Mouse (Mus musculus) retina, adult 2 months (tissue): Measurements from ENCODE around the gene Ahnak2.
"Not testable (repeated sequence)": the region's sequence is repeated elsewhere in the genome, so short reads cannot be mapped to it uniquely, and the experiment has no call there.

Experiments used
- DNase-seq: peaks from one replicate; pipeline ENCODE4 v3.0.0-alpha.2; 2012; ENCODE audit warnings: low read depth, low spot score

Ahnak2 gene

DNA sequence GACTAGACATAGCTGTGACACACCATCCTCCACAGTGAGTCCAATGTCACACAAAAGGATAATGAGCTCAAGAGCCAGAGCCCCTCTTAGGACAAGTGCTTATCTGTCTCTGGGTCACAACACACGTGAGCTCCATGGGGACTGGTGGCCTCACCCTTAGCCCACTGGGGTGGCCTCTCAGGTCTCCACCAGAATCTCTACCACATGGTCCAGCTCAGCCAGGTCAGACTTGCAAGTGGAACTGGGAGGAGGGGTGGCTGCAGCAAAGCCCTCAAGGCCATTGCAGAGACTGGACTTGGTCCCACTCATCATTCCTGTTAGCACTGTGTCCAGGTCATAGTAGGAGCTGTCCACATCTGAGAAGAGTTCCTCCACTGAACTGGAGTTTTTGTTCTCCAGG lies 18.8 kb upstream of the Ahnak2 start:
- no peak for DNase-seq

DNA sequence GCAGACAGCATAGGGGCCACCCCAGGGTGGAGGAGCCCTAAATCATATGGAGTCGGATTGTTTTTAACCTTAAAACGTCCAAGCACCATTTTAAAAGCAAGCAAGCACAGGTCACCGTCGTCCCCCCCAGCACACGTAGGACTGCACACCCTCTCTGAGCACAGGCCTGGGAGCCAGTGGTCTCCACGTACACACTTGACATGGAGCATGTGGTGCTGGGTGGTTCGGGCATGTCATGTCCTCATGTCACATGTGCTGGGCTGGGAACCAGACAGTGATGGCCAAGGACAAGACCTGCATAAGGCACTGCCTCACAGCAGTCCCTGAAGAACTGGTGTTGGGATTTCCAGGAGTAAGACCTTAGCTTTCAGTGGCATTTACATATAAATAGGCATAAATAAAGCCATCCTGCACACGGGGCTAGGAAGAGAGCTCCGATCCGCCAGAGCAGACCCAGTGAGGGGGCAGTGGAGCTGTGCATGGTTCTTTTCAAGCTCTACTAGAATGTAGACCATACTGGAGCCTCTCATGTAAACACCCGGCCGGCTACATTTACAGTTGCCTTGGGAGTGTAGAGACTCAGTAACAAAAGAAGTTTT lies 18.0 kb upstream of the Ahnak2 start:
- no peak for DNase-seq

DNA sequence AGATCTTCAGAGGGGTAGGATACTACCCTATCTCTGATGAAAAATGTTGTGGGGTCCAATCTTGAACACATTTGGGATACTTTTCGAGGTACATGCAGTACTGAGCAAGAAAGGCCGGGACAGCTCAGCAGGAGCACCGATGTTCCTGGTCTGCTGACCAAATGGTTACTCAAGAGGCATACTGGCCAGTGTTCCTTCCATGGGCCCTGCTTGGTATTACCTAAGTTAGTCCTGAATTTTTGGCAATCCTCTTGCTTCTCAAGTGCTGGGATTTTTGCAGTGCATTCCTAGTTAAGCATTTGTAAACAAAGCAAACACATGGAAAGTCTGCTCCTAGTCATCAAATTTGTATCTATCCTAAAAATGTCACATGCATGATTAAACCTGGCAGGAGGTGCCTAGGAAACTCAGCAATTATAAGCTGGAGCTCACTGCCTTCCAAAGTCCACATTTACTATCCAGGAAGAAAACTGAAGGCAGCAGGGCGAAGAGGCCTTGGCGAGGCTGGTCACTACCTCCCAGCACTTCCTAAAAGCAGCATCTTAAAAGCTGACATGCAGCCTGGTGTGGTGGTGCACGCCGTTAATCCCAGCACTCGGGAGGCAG lies 16.7 kb upstream of the Ahnak2 start:
- no peak for DNase-seq

DNA sequence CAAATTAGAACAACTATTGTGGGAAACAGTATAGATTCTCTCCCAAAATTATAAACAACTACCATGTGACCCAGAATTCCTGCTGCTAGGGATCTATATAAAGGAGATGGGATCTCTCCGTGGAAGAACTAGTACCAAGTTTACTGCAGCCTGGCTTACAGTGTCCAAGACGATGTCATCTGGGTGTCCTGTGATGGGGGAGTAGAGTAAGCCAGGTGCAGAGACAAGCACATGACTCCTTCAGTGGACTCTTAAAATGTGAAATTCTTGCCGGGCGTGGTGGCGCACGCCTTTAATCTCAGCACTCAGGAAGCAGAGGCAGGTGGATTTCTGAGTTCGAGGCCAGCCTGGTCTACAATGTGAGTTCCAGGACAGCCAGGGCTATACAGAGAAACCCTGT lies 14.4 kb upstream of the Ahnak2 start:
- DNase-seq, result not testable (repeated sequence)

DNA sequence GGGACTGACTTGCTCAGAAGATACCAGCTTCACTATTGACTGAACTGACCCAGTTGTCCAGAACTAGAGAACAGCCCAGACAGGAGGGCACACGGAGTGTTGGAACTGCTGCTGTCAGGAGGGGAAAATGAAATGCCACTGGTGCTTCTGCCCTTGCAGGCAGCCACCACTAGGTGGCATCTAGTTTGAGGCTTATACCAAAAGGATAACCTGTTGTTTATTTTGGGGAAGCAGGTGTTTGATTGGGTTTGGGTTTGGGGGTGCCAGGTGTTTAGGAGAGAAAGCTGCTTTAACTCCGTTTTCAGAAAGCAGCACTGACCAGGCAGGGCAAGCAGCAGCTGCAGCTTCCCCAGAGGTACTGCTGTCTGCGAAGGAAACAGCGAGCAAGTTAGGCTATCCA lies 13.8 kb upstream of the Ahnak2 start:
- DNase-seq, result no peak

DNA sequence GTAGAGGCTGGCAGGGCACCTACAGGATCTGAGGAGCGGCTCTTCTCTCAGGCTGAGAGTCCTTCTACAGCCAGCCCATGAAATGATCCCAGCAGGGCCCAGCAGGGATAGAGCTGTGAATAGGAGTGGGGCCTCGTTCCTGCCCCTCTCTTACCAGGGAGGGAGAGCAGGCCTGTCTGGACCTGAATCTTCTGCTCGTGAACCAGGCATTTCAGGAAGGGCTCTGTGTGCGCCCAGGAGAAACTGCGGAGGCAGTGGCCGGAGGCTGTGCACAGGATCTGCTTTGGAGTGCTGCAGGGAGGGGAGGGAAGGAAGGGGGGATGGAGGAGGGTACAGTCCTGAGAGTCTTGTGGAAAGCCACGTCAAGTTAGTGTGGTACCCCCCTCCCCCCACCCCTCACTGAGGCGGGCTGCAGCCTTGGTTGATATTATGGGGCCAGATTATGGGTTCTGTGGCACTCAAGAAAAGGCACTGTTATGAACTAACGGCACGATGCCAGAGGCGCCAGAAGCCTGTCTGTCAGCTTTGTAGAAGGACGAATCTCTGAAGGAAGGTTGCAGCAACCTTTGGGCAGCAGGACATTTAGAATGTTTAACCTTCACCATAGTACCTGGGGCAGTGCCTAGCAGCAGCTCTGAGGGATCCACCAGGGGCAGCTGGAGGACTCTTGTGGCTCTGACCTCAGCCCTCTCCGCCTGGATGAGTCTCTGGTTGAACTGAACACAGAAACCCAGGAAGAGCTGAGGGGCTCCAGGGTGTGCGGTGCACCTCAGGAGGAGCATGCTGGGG lies 12.4 kb upstream of the Ahnak2 start:
- no peak for DNase-seq

DNA sequence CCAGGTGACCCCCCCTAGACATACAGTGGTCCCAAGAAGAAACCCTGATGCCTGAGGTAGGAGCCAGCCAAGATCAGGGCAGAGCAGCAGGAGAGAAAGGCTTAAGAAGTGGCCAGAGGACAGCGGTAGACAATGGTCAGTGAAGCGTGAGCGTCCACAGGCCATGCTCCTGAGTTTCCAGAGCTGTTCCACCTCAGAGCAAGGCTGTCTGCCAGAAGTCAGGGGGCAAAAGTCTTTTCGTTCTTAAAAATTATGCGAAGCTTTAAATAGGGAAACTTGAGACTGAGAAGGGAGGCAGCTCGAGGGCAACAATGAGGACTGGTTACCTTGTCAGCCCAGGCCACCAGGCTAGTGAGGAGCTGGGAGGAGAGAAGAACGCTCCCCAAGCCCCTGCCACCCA lies 10.9 kb upstream of the Ahnak2 start:
- no peak for DNase-seq

DNA sequence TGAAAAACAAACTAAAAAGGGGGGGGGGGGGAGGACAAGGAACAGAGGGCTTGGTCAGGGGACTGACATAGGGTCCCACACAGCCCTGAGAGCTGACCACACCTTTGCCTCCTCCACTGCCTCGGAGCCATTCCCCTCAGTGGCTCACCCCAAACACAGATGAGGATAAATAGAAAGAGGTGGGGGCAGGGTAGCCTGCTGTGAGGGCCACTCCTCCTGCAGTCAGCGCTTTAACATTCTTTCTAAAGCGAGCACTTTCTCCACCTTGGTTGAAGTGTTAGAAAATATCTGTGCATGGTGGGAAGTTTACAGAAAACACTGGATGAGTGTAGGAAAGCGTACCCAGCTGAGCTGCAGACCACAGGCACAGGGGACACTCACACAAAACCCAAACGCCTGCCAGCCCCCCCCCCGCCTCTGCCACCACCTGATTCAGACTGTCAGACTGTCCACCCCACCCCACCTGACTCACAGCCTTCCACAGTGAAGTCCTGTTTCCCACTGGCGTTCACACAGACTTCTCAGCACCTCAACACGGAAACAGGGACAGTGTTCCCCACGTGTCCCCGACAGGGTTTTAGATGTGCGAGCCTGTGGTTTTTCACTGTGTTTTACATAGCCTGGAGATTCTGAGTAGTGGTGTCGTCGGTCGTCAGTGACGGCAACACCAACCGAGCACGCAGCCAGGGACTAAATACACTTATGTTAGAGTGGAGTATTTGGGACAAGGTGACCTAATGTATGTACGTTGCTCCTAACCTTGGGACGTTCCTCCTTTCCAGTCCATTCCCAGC lies 7.8 kb upstream of the Ahnak2 start:
- DNase-seq, result no peak

DNA sequence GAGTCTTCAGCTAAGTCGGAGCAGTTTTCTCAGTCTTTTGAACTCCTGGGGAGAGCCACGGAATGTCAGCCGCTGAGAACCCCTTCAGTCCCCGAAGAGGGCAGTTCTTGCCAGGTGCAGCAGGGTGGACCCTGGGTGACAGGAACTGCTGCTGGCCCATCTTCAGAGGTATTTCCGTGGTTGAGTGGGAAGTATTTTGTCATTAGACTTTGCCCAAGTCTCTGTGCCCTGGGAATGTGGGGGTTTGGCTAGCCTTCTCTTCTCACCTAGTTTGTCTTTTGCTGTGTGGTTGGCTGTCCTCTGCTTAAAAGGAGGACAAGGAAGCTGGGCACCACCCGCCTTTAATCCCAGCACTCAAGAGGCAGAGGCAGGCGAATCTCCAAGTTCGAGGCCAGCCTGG lies 7.2 kb upstream of the Ahnak2 start:
- DNase-seq, result no peak

DNA sequence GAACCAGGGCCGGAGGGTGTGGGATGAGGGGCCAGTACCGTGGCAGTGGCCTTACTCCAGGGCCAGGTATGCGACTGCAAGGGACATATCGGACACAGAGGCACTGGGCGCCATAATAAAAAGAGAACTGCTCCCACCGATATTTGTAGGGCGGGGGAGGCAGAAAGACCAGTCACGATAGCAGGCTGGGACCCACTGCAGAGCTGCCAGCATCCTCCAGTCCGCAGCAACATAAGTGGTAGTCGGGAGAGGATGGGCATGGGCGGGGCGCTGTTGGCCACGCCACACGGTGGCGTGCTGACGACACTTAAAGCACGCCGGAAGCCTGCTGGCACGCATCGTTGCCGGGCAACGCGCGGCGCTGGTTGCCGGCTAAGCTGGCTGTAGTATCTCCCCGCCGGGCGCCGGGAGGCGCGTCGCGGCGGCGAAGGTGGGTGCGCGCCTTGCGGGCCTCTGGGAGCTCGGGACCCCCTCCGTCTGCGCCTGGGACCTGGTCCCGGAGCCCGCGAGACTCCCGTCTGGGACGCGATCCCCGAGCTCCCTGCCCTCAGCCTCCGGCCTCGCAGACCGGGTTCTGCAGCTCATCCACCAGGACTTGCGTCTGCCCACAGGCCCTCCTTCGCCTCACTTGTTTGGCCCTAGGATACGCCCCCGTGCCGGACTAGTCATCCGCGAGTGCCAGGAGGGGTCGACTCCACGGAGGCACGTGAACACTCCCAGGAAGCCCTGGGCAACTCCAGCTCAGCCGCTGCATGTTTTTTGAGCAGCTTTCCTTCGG lies 6.3 kb upstream of the Ahnak2 start, which contains the start of gene Clba1:
Gene Clba1 (plus strand): TSS at position 351 of the 778 bp plus-strand sequence.
- peak; percentile 83 for DNase-seq

DNA sequence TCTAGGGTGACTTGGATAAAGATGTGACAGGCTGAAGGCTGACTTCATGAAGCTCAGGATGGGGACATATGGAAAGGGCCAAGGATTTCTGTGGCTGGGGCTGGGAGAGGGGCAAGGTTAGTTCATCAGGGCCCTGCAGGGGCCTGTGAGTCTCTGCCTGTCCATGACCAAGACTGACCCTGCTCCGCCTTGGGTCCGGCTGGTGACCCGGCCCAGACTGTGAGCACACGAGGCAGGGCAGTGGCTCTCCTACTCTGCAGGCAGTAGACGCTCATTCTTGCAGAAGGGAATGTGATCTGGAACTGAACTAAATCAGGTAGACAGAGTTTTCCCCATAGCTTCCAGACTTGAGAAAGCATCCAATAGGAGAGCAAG lies 5.7 kb upstream of the Ahnak2 start:
- no peak for DNase-seq

DNA sequence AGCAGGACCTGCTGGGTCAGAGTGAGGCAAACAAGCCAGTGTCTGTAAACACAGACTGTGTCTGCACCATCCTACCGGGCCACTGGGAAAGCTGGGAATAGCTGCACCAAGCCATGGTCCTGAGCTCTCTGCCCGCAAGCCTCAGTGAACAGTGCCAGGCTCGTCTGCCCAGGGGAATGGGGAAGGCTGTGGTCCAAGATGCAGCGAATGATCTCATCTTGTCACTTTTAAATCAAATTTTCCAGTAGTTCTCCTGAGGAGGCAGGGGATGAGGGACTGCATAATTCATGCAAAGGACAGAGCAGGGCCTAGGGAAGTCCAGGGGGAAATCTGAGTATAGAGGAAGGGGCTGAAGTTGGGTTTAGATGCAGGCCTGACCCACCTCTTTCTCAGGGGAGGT lies 5.3 kb upstream of the Ahnak2 start:
- DNase-seq, result no peak

DNA sequence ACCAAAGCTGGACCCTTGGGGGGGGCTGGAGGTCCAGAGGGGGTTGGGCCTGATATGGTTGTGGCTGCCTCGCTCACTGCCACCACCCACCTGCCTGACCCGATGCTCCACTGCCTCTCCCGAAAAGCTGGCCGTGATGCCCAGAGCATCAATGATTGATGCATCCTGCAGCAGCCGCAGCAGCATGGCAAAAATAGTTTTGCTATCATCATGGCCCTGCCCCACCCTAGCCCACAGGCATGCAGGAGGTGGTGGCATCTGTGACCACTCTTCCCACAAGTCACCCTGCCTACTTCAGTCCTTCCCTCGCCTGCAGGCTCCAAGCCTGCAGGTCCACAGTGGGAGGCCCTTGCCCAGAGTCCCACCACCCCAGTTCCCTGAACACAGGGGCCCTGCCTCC lies 3.6 kb upstream of the Ahnak2 start:
- no peak for DNase-seq

DNA sequence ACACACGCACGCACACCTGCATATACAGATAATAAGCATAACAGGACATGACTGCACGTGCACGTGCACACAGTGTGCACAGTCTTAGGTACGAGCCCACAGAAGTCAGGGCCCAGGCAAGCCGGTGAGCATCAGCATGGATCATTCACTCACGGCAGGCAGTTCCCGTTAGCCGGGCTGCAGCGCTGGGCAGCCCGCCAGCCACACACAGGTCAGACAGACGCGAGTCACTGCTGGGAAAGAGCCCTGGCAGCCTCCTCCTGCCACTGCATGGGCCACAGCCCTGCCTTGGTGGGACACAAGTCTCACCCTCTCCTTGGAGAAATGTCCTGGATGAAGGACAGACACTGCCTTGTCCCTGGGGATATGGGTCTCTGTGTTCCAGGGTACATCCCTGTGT lies 1.6 kb upstream of the Ahnak2 start:
- no peak for DNase-seq

DNA sequence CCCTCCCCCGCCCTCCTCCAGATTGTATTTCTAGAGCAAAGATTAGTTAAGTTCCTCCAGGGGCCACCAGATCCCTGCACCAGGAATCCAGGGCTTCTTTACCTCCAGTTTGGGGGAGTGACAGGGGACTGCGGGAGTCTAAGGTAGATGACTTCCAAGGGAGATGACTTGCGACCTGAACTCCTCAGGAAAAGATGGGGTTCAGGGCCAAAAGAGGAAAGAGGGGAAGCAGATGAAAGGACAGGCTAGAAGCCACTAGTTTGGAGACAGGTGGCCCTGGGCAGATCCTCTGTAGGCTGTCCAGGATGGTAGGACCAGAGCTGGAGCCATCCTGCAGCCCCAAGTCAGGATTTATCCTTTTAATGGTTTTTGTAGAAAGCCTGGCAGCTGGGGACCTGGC lies 460 bp upstream of the Ahnak2 start:
- no peak for DNase-seq

DNA sequence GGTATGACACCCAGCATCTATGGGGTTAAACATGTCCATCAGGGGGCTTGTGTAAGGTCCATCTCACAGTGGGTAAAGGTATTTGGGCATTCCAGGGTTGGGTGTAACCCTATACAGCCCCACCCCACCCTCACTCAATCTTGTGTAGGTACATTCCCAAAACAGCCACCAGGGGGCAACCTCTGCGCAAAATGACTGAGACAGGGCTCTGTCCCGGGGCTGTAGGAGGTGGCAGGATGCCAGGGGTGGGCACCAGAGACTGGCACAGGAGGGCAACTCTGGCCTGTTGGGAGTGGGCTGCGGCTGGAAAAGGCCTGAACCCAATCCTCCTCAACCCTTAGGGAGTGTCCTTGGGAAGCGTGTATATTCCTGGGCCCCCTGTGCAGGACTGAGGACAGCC lies 2.0 kb downstream of the Ahnak2 start:
- DNase-seq, result no peak

DNA sequence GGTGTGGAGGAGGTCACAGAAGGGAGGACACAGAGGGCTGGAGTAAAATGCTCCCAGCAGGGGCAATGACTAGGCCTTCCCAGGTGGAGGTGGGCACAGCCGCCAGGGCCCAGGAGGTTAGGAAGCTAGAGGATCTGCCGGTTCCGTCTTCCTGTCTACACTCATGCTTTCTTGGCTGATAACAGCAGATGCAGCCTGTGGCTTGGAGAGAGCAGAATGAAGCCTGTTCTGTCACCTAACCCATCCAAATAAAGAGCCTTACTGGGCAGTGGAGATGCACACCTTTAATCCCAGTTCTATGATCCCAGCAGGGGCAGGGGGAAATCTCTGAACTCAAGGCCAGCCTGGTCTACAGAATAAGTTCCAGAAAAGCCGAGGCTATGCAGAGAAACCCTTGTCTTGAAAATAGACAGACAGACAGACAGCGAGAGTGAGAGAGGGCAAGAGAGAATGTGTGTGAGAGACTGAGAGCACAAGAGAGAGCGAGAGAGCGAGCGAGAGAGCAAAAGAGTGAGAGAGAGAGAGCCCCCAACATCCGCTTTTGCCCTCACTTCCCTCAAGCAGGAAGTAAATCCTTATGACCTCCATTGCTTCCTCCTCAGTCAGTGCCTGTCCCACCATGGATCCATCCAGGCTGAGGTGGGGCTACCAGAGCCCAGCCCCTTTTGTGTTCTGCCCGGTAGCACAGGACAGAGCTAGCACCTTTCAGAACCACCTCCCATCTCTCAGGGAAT lies 3.1 kb downstream of the Ahnak2 start:
- DNase-seq, result no peak

DNA sequence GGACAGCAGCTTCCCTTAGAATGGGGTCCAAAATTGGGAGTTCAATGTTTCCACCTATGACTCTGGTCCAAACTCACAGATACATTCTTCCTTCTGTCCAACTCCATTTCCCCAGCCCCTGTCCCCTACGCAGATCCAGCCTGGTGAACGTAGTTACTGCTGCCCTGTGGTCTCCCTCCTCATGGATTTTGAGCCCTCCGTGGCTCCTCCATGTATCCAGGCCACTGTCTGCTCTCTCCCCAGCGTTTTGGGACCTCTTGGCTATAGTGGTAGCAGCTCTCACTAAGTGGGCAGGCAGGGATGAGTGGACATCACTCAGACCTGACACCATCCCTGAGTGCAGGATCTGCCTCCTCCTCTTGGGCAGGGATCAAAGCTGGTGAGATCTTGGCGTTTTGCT lies 3.7 kb downstream of the Ahnak2 start:
- DNase-seq, result no peak

DNA sequence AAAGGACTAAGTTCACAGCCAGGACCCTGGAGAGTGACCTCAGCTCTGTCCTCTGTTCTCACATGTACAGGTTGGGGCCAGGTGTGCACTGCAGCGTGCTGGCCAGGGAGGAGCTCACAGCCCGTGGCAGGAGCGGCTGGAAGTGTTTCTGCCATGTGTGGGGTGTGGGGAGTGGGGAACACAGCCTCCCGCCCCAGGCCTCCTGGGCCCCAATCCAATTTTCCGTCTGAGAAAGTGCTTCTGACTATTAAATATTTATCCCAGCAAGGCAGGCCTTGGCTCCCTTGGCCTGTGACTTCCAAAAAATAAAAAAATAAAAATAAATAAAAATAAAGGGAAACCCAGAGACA lies 4.2 kb downstream of the Ahnak2 start:
- DNase-seq, result no peak

DNA sequence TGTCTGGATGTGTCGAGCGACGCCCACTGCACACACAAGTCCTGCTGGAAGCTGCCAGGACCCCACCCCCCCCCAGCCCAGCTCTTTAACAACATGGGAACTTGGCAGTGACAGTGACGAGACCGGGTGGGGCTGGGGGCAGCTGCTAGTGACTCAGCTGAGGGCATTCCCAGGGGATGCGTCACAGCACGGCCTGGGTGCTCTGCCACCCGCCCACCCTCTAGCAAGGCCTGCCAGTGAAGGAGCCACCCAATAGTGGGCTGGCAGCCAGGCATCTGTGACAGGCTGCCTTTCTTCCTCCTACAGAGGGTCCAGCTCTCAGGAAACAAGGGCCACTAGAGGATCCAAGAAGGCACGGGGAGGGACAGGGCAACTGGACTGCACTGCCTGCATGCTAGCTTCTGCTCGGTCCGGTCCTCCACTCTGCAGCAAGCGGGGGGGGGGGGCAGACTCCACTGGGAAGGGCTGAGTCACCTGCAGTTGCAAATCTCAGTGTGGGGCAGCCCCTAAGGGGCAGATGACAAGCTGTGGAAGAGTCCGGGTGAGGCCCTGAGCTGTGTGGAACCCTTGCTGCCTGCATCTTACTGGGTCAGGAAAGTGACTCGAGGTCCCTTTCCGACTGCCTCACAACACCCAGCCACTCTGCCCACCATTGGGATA lies 4.7 kb downstream of the Ahnak2 start:
- DNase-seq, result no peak
